Mouse (Mus musculus) heart, postnatal 14 days (tissue): ENCODE measurements around the gene Bcl7a. TPM values are rescaled to one million over a fixed set of nuclear protein-coding genes. Genes with fewer than 3 reads are reported as not detected.

Source experiments
- DNase-seq, 2 experiments: peaks; one replicate each; pipeline ENCODE4 v3.0.0; 2021 to 2022
- intact Hi-C: fragments of 180-260 bp; cut with DNase I; formaldehyde crosslinking; loops from one replicate; pipeline ENCODE4 v1.15.1; 2025
- total RNA-seq, 2 experiments: library from RNA; stranded (reverse); gene quantifications; 2 replicates each; pipeline ENCODE4 v1.2.3; 2021

The Bcl7a gene
- total RNA-seq, 2 experiments from 2014 or later, result 9.1 to 9.5 TPM

GRCm38 (mm10) chr5:123398856-123399498 lies 55.3 kb downstream of the Bcl7a start:
- intact Hi-C loops, result no loop called here
- no peak for DNase-seq

GRCm38 (mm10) chr5:123404480-123404879 lies 60.8 kb downstream of the Bcl7a start:
- intact Hi-C loops, result no loop called here

GRCm38 (mm10) chr5:123406952-123407351 lies 63.3 kb downstream of the Bcl7a start:
- DNase-seq, result no peak
- intact Hi-C loops, result no loop called here

More at GRCm38 (mm10) chr5:123404480-123404879, 60.8 kb downstream of the Bcl7a start:
- no peak for DNase-seq

GRCm38 (mm10) chr5:123408176-123408575 lies 64.5 kb downstream of the Bcl7a start:
- intact Hi-C loops, result no loop called here
- no peak for DNase-seq

- intact Hi-C loops, result no loop called here
- DNase-seq, result no peak
Measured at GRCm38 (mm10) chr5:123412193-123412592, 68.6 kb downstream of the Bcl7a start.

GRCm38 (mm10) chr5:123413866-123414363 lies 70.3 kb downstream of the Bcl7a start:
- DNase-seq, result no peak
- intact Hi-C loops, result no loop called here

GRCm38 (mm10) chr5:123416149-123416548 lies 72.5 kb downstream of the Bcl7a start:
- intact Hi-C loops, result no loop called here
- no peak for DNase-seq

- DNase-seq, result peak; percentile 21 to 60
- intact Hi-C loops, result no loop called here
Measured at GRCm38 (mm10) chr5:123416566-123417518, 73.2 kb downstream of the Bcl7a start.

GRCm38 (mm10) chr5:123423885-123424284 lies 80.3 kb downstream of the Bcl7a start:
- no peak for DNase-seq
- intact Hi-C loops, result no loop called here

Other genes with a start within 250 kb of the Bcl7a start
- gene Rhof, start 211.1 kb upstream of the Bcl7a start, total RNA-seq, result under 1 TPM; 0.48 to 0.61 TPM
- gene Setd1b, start 201.6 kb upstream of the Bcl7a start, total RNA-seq, result 10 to 100 TPM; 18.1 to 21.3 TPM
- 10 to 100 TPM; 17.8 to 18.0 TPM for gene Psmd9, start 174.4 kb upstream of the Bcl7a start, total RNA-seq
- under 1 TPM in 1 of 2 experiments, not detected in 1; 0.41 TPM for gene Hpd, start 161.1 kb upstream of the Bcl7a start, total RNA-seq
- under 1 TPM; 0.81 to 0.93 TPM for gene Wdr66, start 91.7 kb upstream of the Bcl7a start, total RNA-seq
- gene Mlxip, start 51.0 kb downstream of the Bcl7a start, total RNA-seq, result 10 to 100 TPM; 29.0 to 29.9 TPM
- under 1 TPM in 1 of 2 experiments, not detected in 1; 0.22 TPM for gene Lrrc43, start 145.5 kb downstream of the Bcl7a start, total RNA-seq
- not detected for gene Il31, start 145.7 kb downstream of the Bcl7a start, total RNA-seq
- not detected for gene B3gnt4, start 166.6 kb downstream of the Bcl7a start, total RNA-seq
- gene Diablo, start 180.3 kb downstream of the Bcl7a start, total RNA-seq, result 10 to 100 TPM; 64.9 to 67.0 TPM
- 1 to 10 TPM in 1 of 2 experiments, not detected in 1; 1.3 TPM for gene Gm49027, start 181.7 kb downstream of the Bcl7a start, total RNA-seq
- 10 to 100 TPM; 31.8 to 32.9 TPM for gene Vps33a, start 229.2 kb downstream of the Bcl7a start, total RNA-seq